Mouse (Mus musculus) myocyte (in vitro differentiated cells): ENCODE data around the gene Knstrn. TPM values are rescaled to one million over a fixed set of nuclear protein-coding genes. Genes with fewer than 3 reads are reported as not detected.

Experiments
- H3K27me3 ChIP-seq: one replicate; pipeline ENCODE4 v1.6.1; 2011; ENCODE audit not compliant: control insufficient read depth, insufficient read depth, insufficient read length
- H3K36me3 ChIP-seq: one replicate; pipeline ENCODE4 v1.6.1; 2011; ENCODE audit not compliant: control insufficient read depth, insufficient read depth
- H3K4me2 ChIP-seq: one replicate; pipeline ENCODE4 v1.6.1; 2011; ENCODE audit warnings: low read depth, control low read depth
- H3K4me3 ChIP-seq: one replicate; pipeline ENCODE4 v1.5.1; 2011; ENCODE audit warnings: mild to moderate bottlenecking, control low read depth, moderate library complexity
- H3K79me2 ChIP-seq: one replicate; pipeline ENCODE4 v1.6.1; 2011; ENCODE audit not compliant: control insufficient read depth, insufficient read depth
- H3ac ChIP-seq: one replicate; pipeline ENCODE4 v1.6.1; 2011; ENCODE audit not compliant: control insufficient read depth, insufficient read length
- CEBPB ChIP-seq: IDR thresholded peaks from 2 replicates; pipeline ENCODE4 v1.6.1; 2011; ENCODE audit warnings: mild to moderate bottlenecking, moderate library complexity; ENCODE audit not compliant: poor library complexity, insufficient read depth, severe bottlenecking
- E2F4 ChIP-seq: IDR thresholded peaks from one replicate; pipeline ENCODE4 v1.6.1; 2011; ENCODE audit warnings: mild to moderate bottlenecking, control low read depth, moderate library complexity; ENCODE audit not compliant: insufficient read depth
- MAX ChIP-seq: IDR thresholded peaks from one replicate; pipeline ENCODE4 v1.6.1; 2011; ENCODE audit warnings: low read depth, mild to moderate bottlenecking, control low read depth
- MYOD1 ChIP-seq, 3 experiments: IDR thresholded peaks; one replicate each; pipeline ENCODE4 v1.6.1; 2011; ENCODE audit warnings: control low read depth in 2 of 3, low read depth in 2 of 3, mild to moderate bottlenecking in 2 of 3, moderate library complexity in 1 of 3; ENCODE audit not compliant: insufficient read length in 2 of 3, control insufficient read depth in 1 of 3
- MYOG ChIP-seq, 3 experiments: IDR thresholded peaks; one replicate each; pipeline ENCODE4 v1.6.1; 2011; ENCODE audit warnings: control low read depth in 2 of 3, low read depth in 2 of 3, mild to moderate bottlenecking in 2 of 3; ENCODE audit not compliant: insufficient read length in 2 of 3, control insufficient read depth in 1 of 3, insufficient read depth in 1 of 3
- POLR2A ChIP-seq: IDR thresholded peaks from one replicate; pipeline ENCODE4 v1.6.1; 2011; ENCODE audit warnings: low read depth, mild to moderate bottlenecking, control low read depth, moderate library complexity; ENCODE audit not compliant: insufficient read length
- POLR2AphosphoS2 ChIP-seq: IDR thresholded peaks from one replicate; pipeline ENCODE4 v1.6.1; 2011; ENCODE audit warnings: low read depth, control low read depth; ENCODE audit not compliant: insufficient read length
- REST ChIP-seq: IDR thresholded peaks from one replicate; pipeline ENCODE4 v1.6.1; 2011; ENCODE audit warnings: mild to moderate bottlenecking, control low read depth, moderate library complexity; ENCODE audit not compliant: insufficient read depth, insufficient read length
- SRF ChIP-seq: IDR thresholded peaks from one replicate; pipeline ENCODE4 v1.6.1; 2011; ENCODE audit warnings: low read depth; ENCODE audit not compliant: control insufficient read depth, insufficient read length
- TCF12 ChIP-seq: IDR thresholded peaks from one replicate; pipeline ENCODE4 v1.6.1; 2011; ENCODE audit warnings: mild to moderate bottlenecking, control low read depth; ENCODE audit not compliant: poor library complexity, insufficient read depth, severe bottlenecking
- TCF3 ChIP-seq: IDR thresholded peaks from one replicate; pipeline ENCODE4 v1.6.1; 2011; ENCODE audit warnings: low read depth, control low read depth; ENCODE audit not compliant: insufficient read length
- USF1 ChIP-seq: IDR thresholded peaks from one replicate; pipeline ENCODE4 v1.6.1; 2011; ENCODE audit warnings: low read depth, mild to moderate bottlenecking, control low read depth, moderate library complexity
- polyA plus RNA-seq: library from polyadenylated mRNA; unstranded; fragments of >200 nt; fragmentation: generic; extraction: Trizol; gene quantifications from one replicate; pipeline ENCODE4 v1.2.1, GENCODE M21; 2012; ENCODE audit warnings: missing spikeins

Knstrn gene
- polyA plus RNA-seq, 1 experiment = 42.2 TPM

GRCm38 (mm10) chr2:118804474-118804873, 9.3 kb upstream of the Knstrn start:
- no peaks in the 10 kb centered on the region for H3K36me3 ChIP-seq
- H3ac ChIP-seq = no peak overlapping the region
- no peaks in the 10 kb centered on the region for H3K27me3 ChIP-seq
- H3K4me2 ChIP-seq = no peak overlapping the region
- H3K4me3 ChIP-seq = no peak overlapping the region
- TF ChIP-seq TCF12 (no peak), TCF3 (no peak), MYOG (IDR thresholded peaks at IDR 0.05; ENCODE audit: control insufficient read depth in 1 of 3, insufficient read depth in 1 of 3, insufficient read length in 2 of 3, low read depth in 2 of 3) (no peak), POLR2AphosphoS2 (no peak), CEBPB (no peak)
- H3K79me2 ChIP-seq = no peaks in the 10 kb centered on the region

GRCm38 (mm10) chr2:118805137-118805536, 8.7 kb upstream of the Knstrn start:
- Histone ChIP-seq H3K4me2 (no peak overlapping the region), H3K36me3 (no peaks in the 10 kb centered on the region), H3K4me3 (no peak overlapping the region), H3K27me3 (no peaks in the 10 kb centered on the region), H3K79me2 (no peaks in the 10 kb centered on the region), H3ac (no peak overlapping the region)
- TF ChIP-seq TCF12 (no peak), E2F4 (no peak), POLR2A (no peak), CEBPB (no peak), MYOD1 (IDR thresholded peaks at IDR 0.05; ENCODE audit: control insufficient read depth in 1 of 3, insufficient read length in 2 of 3, low read depth in 2 of 3) (no peak), SRF (no peak), MYOG (IDR thresholded peaks at IDR 0.05; ENCODE audit: control insufficient read depth in 1 of 3, insufficient read depth in 1 of 3, insufficient read length in 2 of 3, low read depth in 2 of 3) (no peak), MAX (no peak), USF1 (no peak), REST (no peak)

- Histone ChIP-seq H3ac (no peak overlapping the region), H3K4me3 (no peak overlapping the region), H3K79me2 (no peaks in the 10 kb centered on the region), H3K4me2 (no peak overlapping the region), H3K27me3 (no peaks in the 10 kb centered on the region), H3K36me3 (no peaks in the 10 kb centered on the region)
- TF ChIP-seq USF1 (no peak), POLR2A (no peak), MYOD1 (IDR thresholded peaks at IDR 0.05; ENCODE audit: control insufficient read depth in 1 of 3, insufficient read length in 2 of 3, low read depth in 2 of 3) (no peak), TCF3 (no peak), MAX (no peak), REST (no peak), E2F4 (no peak), CEBPB (no peak), SRF (no peak), TCF12 (no peak), MYOG (IDR thresholded peaks at IDR 0.05; ENCODE audit: control insufficient read depth in 1 of 3, insufficient read depth in 1 of 3, insufficient read length in 2 of 3, low read depth in 2 of 3) (no peak)
These were observed 8.0 kb upstream of the Knstrn start for GRCm38 (mm10) chr2:118805756-118806155.

GRCm38 (mm10) chr2:118806860-118807259, 6.9 kb upstream of the Knstrn start:
- no peak overlapping the region for H3K4me2 ChIP-seq
- H3K4me3 ChIP-seq = no peak overlapping the region
- H3K36me3 ChIP-seq = no peaks in the 10 kb centered on the region
- H3K27me3 ChIP-seq = no peaks in the 10 kb centered on the region
- TF ChIP-seq REST = no peak
- no peak for TF ChIP-seq SRF
- no peak for TF ChIP-seq MAX
- no peak for TF ChIP-seq MYOD1 (IDR thresholded peaks at IDR 0.05; ENCODE audit: control insufficient read depth in 1 of 3, insufficient read length in 2 of 3, low read depth in 2 of 3)
- no peak for TF ChIP-seq TCF12
- TF ChIP-seq E2F4 = no peak
- no peak for TF ChIP-seq TCF3
- TF ChIP-seq MYOG (IDR thresholded peaks at IDR 0.05; ENCODE audit: control insufficient read depth in 1 of 3, insufficient read depth in 1 of 3, insufficient read length in 2 of 3, low read depth in 2 of 3) = no peak
- no peak for TF ChIP-seq CEBPB
- no peaks in the 10 kb centered on the region for H3K79me2 ChIP-seq
- no peak overlapping the region for H3ac ChIP-seq

- no peaks in the 10 kb centered on the region for H3K36me3 ChIP-seq
- H3K27me3 ChIP-seq = no peaks in the 10 kb centered on the region
- no peak overlapping the region for H3K4me2 ChIP-seq
- H3K4me3 ChIP-seq = no peak overlapping the region
- TF ChIP-seq POLR2AphosphoS2 (no peak), MYOG (IDR thresholded peaks at IDR 0.05; ENCODE audit: control insufficient read depth in 1 of 3, insufficient read depth in 1 of 3, insufficient read length in 2 of 3, low read depth in 2 of 3) (no peak), SRF (no peak), E2F4 (no peak), MAX (no peak), TCF3 (no peak), TCF12 (no peak), CEBPB (no peak), POLR2A (no peak), USF1 (no peak)
- H3ac ChIP-seq = no peak overlapping the region
- H3K79me2 ChIP-seq = peaks cover 6% of the 10 kb centered on the region
These were observed 2.9 kb upstream of the Knstrn start for GRCm38 (mm10) chr2:118810861-118811260.
